8 mouse cellular contexts compared by ENCODE assay signal in the genomic region with DNA sequence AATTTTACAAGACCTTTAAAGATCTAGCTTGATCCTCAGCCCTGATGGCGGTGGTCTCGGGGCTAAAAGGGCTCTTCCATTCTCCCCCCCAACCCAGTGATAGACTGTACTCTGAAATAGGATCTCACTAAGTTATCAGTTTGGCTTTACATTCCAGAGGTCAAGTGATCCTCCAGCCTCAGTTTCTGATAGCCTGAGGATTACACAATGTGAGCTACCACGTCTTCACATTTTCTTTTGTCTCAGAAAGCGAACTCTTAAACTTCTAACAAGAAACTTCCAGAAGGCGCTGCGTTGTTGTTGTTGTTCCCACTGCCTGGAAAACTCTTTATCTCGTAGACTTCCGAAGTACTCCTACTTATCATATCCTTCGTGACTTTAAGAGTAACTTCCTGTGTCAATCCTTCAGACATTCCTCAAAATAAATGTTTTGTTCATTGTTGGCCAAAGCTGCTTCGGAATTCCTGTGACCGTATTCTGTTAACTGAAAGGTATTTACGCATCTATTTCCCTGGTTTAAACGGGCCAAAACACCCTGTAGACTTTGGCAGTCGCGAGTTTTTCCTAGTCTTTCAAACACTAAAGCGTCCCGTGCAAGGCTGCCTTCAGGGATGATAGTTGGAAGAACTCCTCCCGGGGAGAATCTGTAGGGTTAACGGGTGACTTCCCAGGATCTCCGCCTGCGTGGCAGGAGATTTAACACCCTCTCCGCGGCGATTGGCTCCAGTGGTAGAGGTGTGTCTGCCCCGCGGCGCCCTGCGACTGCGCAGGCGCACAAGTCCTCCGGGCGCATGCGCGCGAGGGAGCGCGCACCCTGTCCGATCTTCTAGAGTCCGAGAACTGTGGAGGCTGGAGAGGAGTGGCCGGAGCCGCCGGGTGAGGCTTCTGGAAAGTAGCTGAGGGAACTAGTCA. TPM values are rescaled to one million over a fixed set of nuclear protein-coding genes. Genes with fewer than 3 reads are reported as not detected.
DNase-seq lines count a peak whose midpoint lies in the region; ATAC-seq and TF ChIP-seq lines count a peak whose summit lies in the region.

A gene (plus strand): TSS at position 786 of the 912 bp plus-strand sequence.

- H3K36me3 ChIP-seq in heart, embryonic 12.5 days: peaks cover 10% of the 10 kb centered on the region
- H3K36me3 ChIP-seq in kidney, postnatal 0 days (ENCODE audit: insufficient read depth, low read length): peaks cover 4% of the 10 kb centered on the region; the same call in 1 of the 2 replicates
- H3K36me3 ChIP-seq in liver, embryonic 11.5 days (ENCODE audit: control insufficient read depth, insufficient read depth, low read length): no peaks in the 10 kb centered on the region
- H3K36me3 ChIP-seq in stomach, embryonic 14.5 days (ENCODE audit: control insufficient read depth, insufficient read depth, low read length): 0 out of 2 replicates have a peak, but pooled peaks cover 4% of the 10 kb centered on the region

- H3K27ac ChIP-seq in heart, embryonic 12.5 days (ENCODE audit: poor library complexity, severe bottlenecking): peak within 1 kb of the TSS; percentile 91
- peak within 1 kb of the TSS; percentile 90 for H3K27ac ChIP-seq in kidney, postnatal 0 days
- H3K27ac ChIP-seq in liver, embryonic 11.5 days (ENCODE audit: low read depth, low read length): peak within 1 kb of the TSS; percentile 79
- peak within 1 kb of the TSS; percentile 92 for H3K27ac ChIP-seq in stomach, embryonic 14.5 days (ENCODE audit: low read length)

- peak; percentile 88 for ATAC-seq in erythroid progenitor cell, adult 5-6 weeks (replicated peaks; ENCODE audit: low FRiP score, poor library complexity, severe bottlenecking)
- ATAC-seq in heart, embryonic 12.5 days (ENCODE audit: insufficient number of reproducible peaks, low FRiP score): peak; percentile 95
- peak; percentile 96 for ATAC-seq in kidney, postnatal 0 days (replicated peaks; ENCODE audit: low FRiP score, low read depth)
- ATAC-seq in liver, embryonic 11.5 days (replicated peaks; ENCODE audit: low FRiP score): peak; percentile 87
- ATAC-seq in stomach, embryonic 14.5 days (ENCODE audit: insufficient number of reproducible peaks, insufficient read depth, low FRiP score, low read depth): peak; percentile 95

- H3K4me3 ChIP-seq in heart, embryonic 12.5 days: peak within 1 kb of the TSS; percentile 66
- H3K4me3 ChIP-seq in kidney, postnatal 0 days (replicated peaks; ENCODE audit: low read depth, low read length): peak within 1 kb of the TSS; percentile 64
- peak within 1 kb of the TSS; percentile 65 for H3K4me3 ChIP-seq in liver, embryonic 11.5 days (ENCODE audit: low read depth, low read length)
- H3K4me3 ChIP-seq in stomach, embryonic 14.5 days (ENCODE audit: low read depth, low read length): peak within 1 kb of the TSS; percentile 75

- no peaks in the 10 kb centered on the region for H3K27me3 ChIP-seq in heart, embryonic 12.5 days (replicated peaks)
- no peaks in the 10 kb centered on the region for H3K27me3 ChIP-seq in kidney, postnatal 0 days (ENCODE audit: insufficient read depth, low read length)
- H3K27me3 ChIP-seq in liver, embryonic 11.5 days (replicated peaks; ENCODE audit: control insufficient read depth, insufficient read depth, low read length): no peaks in the 10 kb centered on the region
- H3K27me3 ChIP-seq in stomach, embryonic 14.5 days (ENCODE audit: control insufficient read depth, insufficient read depth, low read length): no peaks in the 10 kb centered on the region

- peaks cover 14% of the 10 kb centered on the region for H3K4me1 ChIP-seq in heart, embryonic 12.5 days (replicated peaks)
- peaks cover 3% of the 10 kb centered on the region; the same call in 1 of the 2 replicates for H3K4me1 ChIP-seq in kidney, postnatal 0 days (replicated peaks; ENCODE audit: insufficient read depth, low read length)
- H3K4me1 ChIP-seq in liver, embryonic 11.5 days (replicated peaks; ENCODE audit: control insufficient read depth, insufficient read depth, low read length): peaks cover 18% of the 10 kb centered on the region
- H3K4me1 ChIP-seq in stomach, embryonic 14.5 days (ENCODE audit: control insufficient read depth, insufficient read depth, low read length): peaks cover 13% of the 10 kb centered on the region; the same call in 1 of the 2 replicates

- H3K9ac ChIP-seq in heart, embryonic 12.5 days: peak within 1 kb of the TSS; percentile 75
- H3K9ac ChIP-seq in kidney, postnatal 0 days (ENCODE audit: low read depth, low read length): peak within 1 kb of the TSS; percentile 74
- H3K9ac ChIP-seq in liver, embryonic 11.5 days (ENCODE audit: low read depth, low read length): peak within 1 kb of the TSS; percentile 73
- peak within 1 kb of the TSS; percentile 47 for H3K9ac ChIP-seq in stomach, embryonic 14.5 days (replicated peaks; ENCODE audit: low read depth, low read length)

- peak; percentile 93 for DNase-seq in CD4-positive helper T cell, adult 2 months (ENCODE audit: low read depth, low spot score)
- DNase-seq in brain, embryonic 18.5 days (ENCODE audit: low read depth, low spot score): peak; percentile 84
- DNase-seq in kidney, postnatal 0 days (ENCODE audit: low spot score): peak; percentile 98
- DNase-seq in liver, embryonic 11.5 days (ENCODE audit: low spot score): peak; percentile 89
- DNase-seq in naive thymus-derived CD4-positive, alpha-beta T cell, adult 2 months (ENCODE audit: low read depth): peak; percentile 91

- H3K9me3 ChIP-seq in heart, embryonic 12.5 days (replicated peaks): no peaks in the 10 kb centered on the region
- H3K9me3 ChIP-seq in kidney, postnatal 0 days (replicated peaks; ENCODE audit: low read length): no peaks in the 10 kb centered on the region
- no peaks in the 10 kb centered on the region for H3K9me3 ChIP-seq in liver, embryonic 11.5 days (ENCODE audit: control insufficient read depth, low read length)
- H3K9me3 ChIP-seq in stomach, embryonic 14.5 days (ENCODE audit: control insufficient read depth, low read depth, low read length): no peaks in the 10 kb centered on the region

- TF ChIP-seq CTCF in kidney, postnatal 0 days (IDR thresholded peaks at IDR 0.05; ENCODE audit: low read depth): no peak

- under 1% methylated on average over 42 of the region's 42 CpGs for WGBS in heart, embryonic 12.5 days
- WGBS in kidney, postnatal 0 days: 1% methylated on average over 42 of the region's 42 CpGs
- WGBS in liver, embryonic 11.5 days: 2% methylated on average over 42 of the region's 42 CpGs
- WGBS in stomach, embryonic 14.5 days: 1% methylated on average over 42 of the region's 42 CpGs

- H3K4me2 ChIP-seq in heart, embryonic 12.5 days: peak within 1 kb of the TSS; percentile 77
- H3K4me2 ChIP-seq in kidney, postnatal 0 days (ENCODE audit: low read length): peak within 1 kb of the TSS; percentile 65
- peak within 1 kb of the TSS; percentile 77 for H3K4me2 ChIP-seq in liver, embryonic 11.5 days
- peak within 1 kb of the TSS; percentile 57 for H3K4me2 ChIP-seq in stomach, embryonic 14.5 days (replicated peaks; ENCODE audit: low read depth, low read length)

RNA-seq across cellular contexts. Expression of the gene that starts here (rescaled TPM):
- 41.1 and 46.5 TPM in 2 replicates for total RNA-seq in erythroid progenitor cell, adult 5-6 weeks (2015; ENCODE audit: low replicate concordance)
- total RNA-seq in erythroid progenitor cell, adult 5-6 weeks (2017; ENCODE audit: low replicate concordance): 50.7 and 91.2 TPM in 2 replicates
- 57.5 and 59.2 TPM in 2 replicates for polyA plus RNA-seq in heart, embryonic 12.5 days (2016; fragmentation: Nextera tagmentation; extraction: Ambion mirVana)
- 36.3 and 39.5 TPM in 2 replicates for polyA plus RNA-seq in kidney, postnatal 0 days (2015; fragmentation: Nextera tagmentation; extraction: Ambion mirVana)
- 74.2 and 76.5 TPM in 2 replicates for polyA plus RNA-seq in liver, embryonic 11.5 days (2014; fragmentation: Nextera tagmentation; extraction: Ambion mirVana)
- 52.9 and 61.9 TPM in 2 replicates for polyA plus RNA-seq in stomach, embryonic 14.5 days (2014; fragmentation: Nextera tagmentation; extraction: Ambion mirVana)

Comparison
In these comparisons a context has a peak if more than half of its experiments do, and no peak if none do; other contexts are left out.
1. Peak in every context shown above with its lines: DNase-seq, ATAC-seq, H3K4me3 ChIP-seq and H3K27ac ChIP-seq.